35 mouse cellular contexts compared by ENCODE assay signal in the genomic region with DNA sequence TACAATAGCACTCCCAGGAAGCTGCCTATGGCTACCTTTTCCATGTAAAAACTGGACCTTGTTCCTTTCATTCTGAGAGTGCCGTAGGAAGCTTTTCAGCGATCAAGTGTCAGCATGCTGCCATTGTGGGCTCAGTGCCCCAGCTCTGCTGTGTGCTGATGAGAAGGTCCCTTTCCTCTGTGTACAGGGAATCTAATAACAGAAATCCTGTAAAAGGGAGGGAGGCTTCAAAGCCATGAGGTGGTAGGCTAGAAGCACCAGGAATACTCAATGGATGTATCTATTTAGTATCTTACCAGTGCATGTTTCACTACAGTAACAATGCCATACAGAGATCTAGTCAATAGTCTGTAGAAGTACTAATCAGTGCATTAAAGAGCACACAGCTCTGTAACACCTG.
"Had no signal": no experiment of that assay in that cellular context is flagged by ENCODE, and none has a peak within 500 bp of the region (broad histone marks: within the 10 kb centered on the region; RNA-seq: fewer than 3 reads in every experiment).

No protein-coding gene starts in this region.

- H3K9ac ChIP-seq: heart, embryonic 12.5 days; heart, embryonic 13.5 days; heart, embryonic 15.5 days; hindbrain, embryonic 12.5 days; hindbrain, embryonic 13.5 days; hindbrain, embryonic 14.5 days; hindbrain, embryonic 15.5 days; intestine, embryonic 15.5 days; kidney, embryonic 15.5 days had no signal

- ATAC-seq: hindbrain, embryonic 16.5 days; hindbrain, postnatal 0 days; inflammation-experienced regulatory T-cells, adult 6 months; intestine, embryonic 15.5 days; intestine, embryonic 16.5 days; intestine, postnatal 0 days had no signal

- H3K36me3 ChIP-seq: heart, embryonic 10.5 days; heart, embryonic 12.5 days; heart, embryonic 13.5 days; heart, embryonic 15.5 days; hindbrain, embryonic 10.5 days; hindbrain, embryonic 12.5 days; hindbrain, embryonic 13.5 days; hindbrain, embryonic 15.5 days; intestine, embryonic 15.5 days; kidney, embryonic 15.5 days had no signal

- H3K9me3 ChIP-seq: heart, embryonic 10.5 days; heart, embryonic 12.5 days; heart, embryonic 13.5 days; heart, embryonic 15.5 days; hindbrain, embryonic 10.5 days; hindbrain, embryonic 12.5 days; hindbrain, embryonic 13.5 days; hindbrain, embryonic 15.5 days; intestine, embryonic 15.5 days; kidney, embryonic 15.5 days had no signal

- H3K27ac ChIP-seq: heart, embryonic 10.5 days; heart, embryonic 13.5 days; heart, embryonic 15.5 days; hindbrain, embryonic 10.5 days; hindbrain, embryonic 12.5 days; hindbrain, embryonic 13.5 days; hindbrain, embryonic 14.5 days; hindbrain, embryonic 15.5 days; hindbrain, postnatal 0 days; intestine, embryonic 15.5 days; kidney, embryonic 15.5 days; kidney, postnatal 0 days; layer of hippocampus, adult 2 months had no signal

- DNase-seq: heart, postnatal 10 days; heart, postnatal 14 days; heart, postnatal 36 days; heart, postnatal 4 days; kidney, adult 11 months; kidney, adult 18-20 months; kidney, adult 2 months; kidney, adult 8-10 months; kidney, adult 9 months; kidney, postnatal 10 days; kidney, postnatal 14 days; kidney, postnatal 25 days; kidney, postnatal 36 days; kidney, postnatal 4 days; layer of hippocampus, adult 9-11 months; layer of hippocampus, postnatal 36 days had no signal

- H3K27me3 ChIP-seq: heart, embryonic 12.5 days; heart, embryonic 13.5 days; heart, embryonic 15.5 days; hindbrain, embryonic 12.5 days; hindbrain, embryonic 13.5 days; hindbrain, embryonic 15.5 days; intestine, embryonic 15.5 days had no signal

- H3K4me3 ChIP-seq: heart, embryonic 10.5 days; heart, embryonic 12.5 days; heart, embryonic 13.5 days; heart, embryonic 15.5 days; hindbrain, embryonic 10.5 days; hindbrain, embryonic 12.5 days; hindbrain, embryonic 13.5 days; hindbrain, embryonic 15.5 days; intestine, embryonic 15.5 days; kidney, embryonic 15.5 days; layer of hippocampus, adult 2 months had no signal

- H3K4me2 ChIP-seq: heart, embryonic 11.5 days; heart, embryonic 12.5 days; heart, embryonic 13.5 days; heart, embryonic 15.5 days; hindbrain, embryonic 12.5 days; hindbrain, embryonic 13.5 days; hindbrain, embryonic 14.5 days; hindbrain, embryonic 15.5 days; intestine, embryonic 15.5 days; kidney, embryonic 15.5 days had no signal

- H3K4me1 ChIP-seq: heart, embryonic 10.5 days; heart, embryonic 12.5 days; heart, embryonic 13.5 days; heart, embryonic 15.5 days; hindbrain, embryonic 10.5 days; hindbrain, embryonic 12.5 days; hindbrain, embryonic 13.5 days; hindbrain, embryonic 15.5 days; intestine, embryonic 15.5 days; kidney, embryonic 15.5 days had no signal
